Mouse (Mus musculus) erythroblast, embryonic 14.5 days (primary cell): ENCODE measurements around the gene Ikzf3.

Experiments used
- GATA1 ChIP-seq: IDR thresholded peaks from 2 replicates; pipeline ENCODE4 v1.6.1; 2012; ENCODE audit warnings: low read length, inconsistent platforms, mixed read lengths
- TAL1 ChIP-seq: IDR thresholded peaks from 3 replicates; pipeline ENCODE4 v1.6.1; 2012; ENCODE audit warnings: low read length, inconsistent platforms, mixed read lengths

DNA sequence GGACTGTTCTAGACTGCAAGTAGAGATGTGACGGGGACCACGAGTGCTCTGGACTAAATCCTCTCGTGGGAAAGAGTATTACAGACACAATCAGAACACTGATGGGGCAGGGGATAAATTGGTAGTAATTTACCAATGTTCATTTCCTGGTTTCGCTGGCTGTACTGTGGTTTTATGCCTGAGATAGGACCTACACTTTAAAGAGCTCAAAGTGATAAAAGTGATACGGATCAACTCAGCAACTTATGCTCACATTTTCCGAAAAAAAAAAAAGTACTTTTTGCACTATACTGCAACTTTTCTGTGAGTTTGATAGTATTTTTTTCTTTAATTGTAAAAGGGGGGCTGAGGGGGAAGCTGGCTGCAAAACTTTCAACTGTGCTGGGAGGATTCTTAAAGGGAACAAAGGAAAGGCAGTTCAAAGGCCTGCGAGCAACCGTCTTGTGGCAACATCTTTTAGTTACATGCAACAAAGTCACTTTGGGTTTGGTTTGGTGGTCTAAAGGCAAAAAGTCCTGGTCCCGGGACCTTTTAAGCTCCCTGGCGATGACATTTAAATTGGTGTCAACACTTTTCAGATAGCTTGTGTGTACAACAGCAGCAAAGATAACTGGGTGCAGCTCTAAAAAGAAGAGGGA lies 18.9 kb downstream of the Ikzf3 start:
- TF ChIP-seq GATA1 (no peak), TAL1 (no peak)
